Mouse (Mus musculus): Measurements from ENCODE around the gene Plcb1.
"Not testable (repeated sequence)": the region's sequence is repeated elsewhere in the genome, so short reads cannot be mapped to it uniquely, and the experiment has no call there.

Gene Plcb1

DNA sequence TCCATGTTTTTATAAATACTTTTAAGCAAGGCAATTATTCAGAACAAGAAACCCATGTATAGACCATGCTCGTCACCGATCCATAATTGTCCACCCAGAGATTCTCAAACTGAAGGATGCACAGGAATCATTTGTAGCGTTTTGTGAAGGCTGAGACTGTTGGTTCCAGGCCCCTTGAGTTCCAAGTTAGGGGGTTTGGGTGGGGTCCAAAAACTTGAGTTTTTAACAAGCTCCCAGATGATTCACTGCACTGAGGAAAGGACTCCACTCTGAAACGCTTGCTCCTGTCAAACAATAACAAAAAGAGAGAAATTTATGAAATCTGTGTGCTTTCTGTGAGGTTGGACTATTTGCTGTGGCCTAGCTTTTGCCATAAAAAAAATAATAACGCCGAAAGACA lies 186.5 kb downstream of the Plcb1 start:
- in situ Hi-C loops (cut with MboI, MseI), result no loop called here

DNA sequence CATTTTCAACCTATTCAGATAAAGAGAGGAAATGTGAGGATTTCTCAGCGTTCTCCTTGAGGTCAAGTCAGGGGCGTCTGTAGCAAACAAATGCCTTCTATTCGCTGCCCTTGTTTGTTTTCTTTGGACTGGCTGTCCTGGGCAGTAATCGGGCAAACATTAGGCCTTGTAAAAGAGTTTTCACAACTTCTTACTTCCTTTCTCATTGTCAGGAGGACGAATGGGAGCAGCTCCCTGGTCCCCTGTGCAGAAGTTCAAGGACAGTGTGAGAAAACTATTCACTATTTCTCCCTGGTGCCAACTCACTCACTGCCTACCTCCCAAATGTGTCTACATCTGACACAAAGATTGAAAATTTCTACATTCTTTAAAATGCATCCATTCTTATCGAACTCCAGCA lies 188.8 kb downstream of the Plcb1 start:
- in situ Hi-C loops (cut with MboI, MseI), result no loop called here

DNA sequence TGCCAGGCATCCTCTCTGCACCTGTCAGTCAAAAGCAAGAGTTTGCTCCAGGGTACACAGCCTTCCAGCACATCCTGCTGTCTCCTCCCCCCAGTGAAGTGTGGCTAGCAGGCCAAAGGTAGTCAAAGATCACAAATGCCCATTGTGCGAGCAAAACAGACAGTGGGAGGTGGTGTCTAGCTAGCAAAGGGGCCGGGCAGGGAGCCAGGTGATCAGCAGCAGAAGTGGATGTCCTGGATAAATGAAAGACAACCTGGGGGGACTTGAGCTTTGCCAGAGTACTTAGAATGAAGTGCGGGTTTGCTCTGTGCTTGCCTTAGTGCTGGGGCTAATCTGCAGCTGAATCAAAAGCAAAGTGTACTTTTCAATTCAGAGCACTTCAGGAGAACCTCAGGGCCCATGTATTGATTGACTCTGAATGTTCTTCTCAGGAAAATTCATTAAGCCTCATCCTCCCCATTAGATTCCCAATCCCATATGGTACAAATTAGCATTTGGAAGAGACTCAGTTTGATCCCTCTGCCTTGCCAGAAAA lies 191.0 kb downstream of the Plcb1 start:
- in situ Hi-C loops (cut with MboI, MseI), result no loop called here

DNA sequence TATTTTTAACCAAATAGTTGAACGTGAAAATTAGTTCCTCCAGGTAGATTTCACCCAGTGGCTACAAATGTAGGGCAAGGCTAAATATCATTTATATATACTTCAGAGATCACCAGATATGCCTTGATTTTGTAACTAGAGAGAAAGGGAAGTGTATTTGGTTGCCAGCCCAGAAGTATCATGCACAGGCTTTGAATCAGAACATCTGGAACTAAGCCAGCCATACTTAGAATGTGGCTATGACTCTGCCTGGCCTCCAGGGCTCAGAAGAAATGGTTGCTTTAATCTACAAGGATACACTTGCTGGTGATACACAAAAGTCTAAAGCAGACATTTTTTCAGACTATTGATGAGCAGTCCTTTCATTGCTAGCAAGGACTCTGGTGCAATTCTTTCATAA lies 191.8 kb downstream of the Plcb1 start:
- in situ Hi-C loops (cut with MboI, MseI), result no loop called here

DNA sequence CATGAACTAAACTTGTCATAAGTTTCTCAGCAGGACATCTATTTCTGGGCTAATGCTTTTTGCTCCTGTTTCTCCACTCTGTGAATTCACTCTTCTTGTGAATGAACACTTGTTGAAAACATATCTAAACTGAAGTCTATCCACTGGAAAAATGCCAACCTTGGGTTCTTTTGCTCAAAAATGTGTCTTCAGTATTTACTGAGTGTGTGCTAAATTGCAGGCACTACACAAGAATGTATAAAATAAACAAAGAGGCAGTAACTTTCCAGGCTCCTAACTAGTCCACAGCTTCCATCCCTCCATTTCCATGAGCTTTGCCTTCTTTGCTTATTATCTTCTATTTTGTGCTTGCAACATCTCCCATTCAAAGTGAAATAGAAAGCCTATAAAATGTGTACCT lies 195.5 kb downstream of the Plcb1 start:
- in situ Hi-C loops (cut with MboI, MseI), result no loop called here

DNA sequence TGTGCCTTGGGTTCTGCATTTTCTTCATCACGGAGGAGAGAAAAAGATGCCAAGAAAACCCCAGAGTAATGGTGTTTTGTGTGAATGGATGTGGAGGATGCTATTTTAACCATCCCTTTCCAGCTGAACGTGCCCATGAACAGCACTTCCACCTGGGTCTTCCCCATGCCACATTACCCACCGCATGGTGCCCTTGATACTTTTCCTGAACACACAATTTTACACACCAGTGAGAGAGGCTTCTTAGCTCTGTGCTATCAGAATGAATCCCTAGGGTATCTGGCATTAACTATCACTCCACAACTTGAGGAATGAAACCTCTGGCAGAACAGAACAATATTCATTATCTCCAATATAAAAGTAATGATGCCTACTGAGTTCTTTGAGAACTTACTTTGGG lies 199.0 kb downstream of the Plcb1 start:
- in situ Hi-C loops (cut with MboI, MseI), result no loop called here

DNA sequence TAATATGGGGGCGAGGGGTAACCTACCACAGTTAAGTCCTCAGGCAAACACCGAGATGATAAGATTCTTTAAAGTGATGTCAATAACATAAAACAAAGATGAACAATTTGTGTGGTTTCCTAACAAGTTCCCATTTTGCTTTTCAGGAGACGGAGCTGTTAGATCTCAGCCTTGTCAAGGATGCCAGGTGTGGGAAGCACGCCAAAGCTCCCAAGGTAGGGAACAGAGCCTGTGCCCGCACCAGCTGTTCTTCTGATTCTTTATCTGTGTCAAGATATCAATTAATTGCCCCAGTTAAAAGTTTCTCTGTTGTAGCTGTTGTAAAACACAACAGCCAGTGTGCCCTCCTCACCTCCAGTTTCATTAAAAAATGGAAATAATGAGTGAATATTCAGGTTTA lies 202.1 kb downstream of the Plcb1 start:
- in situ Hi-C loops (cut with MboI, MseI), result no loop called here

DNA sequence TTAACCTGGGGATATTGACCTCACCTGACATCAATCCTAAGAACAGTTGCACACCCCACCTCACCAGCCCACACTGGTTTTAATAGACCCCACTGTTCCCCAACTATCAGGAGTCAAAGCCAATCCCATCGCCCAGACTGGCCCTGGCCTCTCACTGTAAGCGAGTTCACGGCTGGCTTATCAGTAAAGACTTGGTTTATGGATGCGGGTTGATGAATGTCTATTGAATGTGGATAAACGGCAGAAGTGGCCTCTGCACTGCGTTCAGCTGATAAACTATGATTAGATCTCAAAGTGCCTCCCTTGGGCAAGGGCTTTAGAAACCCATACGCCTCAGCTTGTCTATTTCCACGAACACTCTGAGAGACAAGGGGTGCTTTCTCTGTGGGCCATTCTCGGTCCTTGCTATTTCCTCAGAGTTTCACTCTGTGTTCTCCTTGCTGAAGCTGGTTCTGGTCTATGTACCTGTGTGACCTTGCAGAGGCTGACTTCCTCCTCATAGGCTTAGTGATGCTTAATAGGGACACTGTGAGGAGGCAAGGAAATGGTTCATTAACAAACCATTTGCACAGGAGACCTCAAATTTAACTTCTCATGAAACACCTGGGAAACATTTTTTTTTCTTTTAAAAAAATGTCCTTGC lies 203.9 kb downstream of the Plcb1 start:
- in situ Hi-C loops (cut with MboI, MseI), result no loop called here

DNA sequence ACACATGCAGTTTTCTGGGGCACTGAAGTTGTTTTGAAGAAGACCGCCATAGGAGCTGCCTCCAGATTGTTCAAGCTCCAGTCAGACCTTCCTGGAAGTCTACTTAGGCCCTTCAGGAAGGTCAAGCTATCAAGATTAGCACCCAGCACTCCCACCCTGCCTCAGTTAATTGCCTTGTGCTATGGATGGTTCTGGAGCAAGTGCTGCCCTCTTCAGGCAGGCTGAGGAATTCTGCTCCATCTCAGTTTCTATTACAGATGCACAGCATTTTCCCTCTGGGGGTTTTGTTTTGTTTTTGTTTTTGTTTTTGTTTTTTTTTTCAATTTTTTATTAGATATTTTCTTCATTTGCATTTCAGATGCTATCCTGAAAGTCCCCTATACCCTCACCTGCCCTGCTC lies 221.3 kb downstream of the Plcb1 start:
- in situ Hi-C loops (cut with MboI, MseI), result no loop called here

DNA sequence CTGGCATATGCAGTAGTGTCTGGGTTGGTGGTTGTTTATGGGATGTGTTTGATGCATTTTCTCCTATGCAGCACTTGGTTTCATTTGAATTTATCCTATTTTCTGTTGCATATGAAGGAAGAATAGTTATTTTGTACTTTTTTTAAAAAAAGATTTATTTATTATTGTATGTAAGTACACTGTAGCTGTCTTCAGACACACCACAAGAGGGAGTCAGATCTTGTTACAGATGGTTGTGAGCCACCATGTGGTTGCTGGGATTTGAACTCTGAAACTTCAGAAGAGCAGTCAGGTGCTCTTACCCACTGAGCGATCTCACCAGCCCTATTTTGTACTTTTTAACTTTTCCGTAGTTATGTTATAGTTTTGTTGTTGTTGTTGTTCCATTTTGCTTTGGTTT lies 222.0 kb downstream of the Plcb1 start:
- in situ Hi-C loops (cut with MboI, MseI), result not testable (repeated sequence)

DNA sequence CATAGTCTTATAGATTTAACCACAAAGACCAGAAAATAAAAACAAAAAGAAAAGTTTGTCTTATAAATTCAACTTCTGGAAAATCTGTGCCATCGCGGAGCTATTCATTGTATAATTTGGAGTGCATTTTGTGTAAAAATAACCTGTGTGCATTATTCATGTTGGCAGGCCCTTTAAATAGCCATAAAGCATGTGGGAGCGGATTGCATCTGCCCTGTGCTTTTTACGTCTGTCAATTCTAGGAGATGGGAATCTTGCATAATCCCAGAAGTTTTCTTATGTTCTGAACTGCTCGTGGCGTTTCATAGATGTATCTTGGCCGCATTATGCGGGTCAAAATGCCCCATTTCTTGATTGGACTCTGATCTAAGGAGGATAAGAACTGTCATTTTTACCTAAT lies 224.5 kb downstream of the Plcb1 start:
- in situ Hi-C loops (cut with MboI, MseI), result no loop called here

DNA sequence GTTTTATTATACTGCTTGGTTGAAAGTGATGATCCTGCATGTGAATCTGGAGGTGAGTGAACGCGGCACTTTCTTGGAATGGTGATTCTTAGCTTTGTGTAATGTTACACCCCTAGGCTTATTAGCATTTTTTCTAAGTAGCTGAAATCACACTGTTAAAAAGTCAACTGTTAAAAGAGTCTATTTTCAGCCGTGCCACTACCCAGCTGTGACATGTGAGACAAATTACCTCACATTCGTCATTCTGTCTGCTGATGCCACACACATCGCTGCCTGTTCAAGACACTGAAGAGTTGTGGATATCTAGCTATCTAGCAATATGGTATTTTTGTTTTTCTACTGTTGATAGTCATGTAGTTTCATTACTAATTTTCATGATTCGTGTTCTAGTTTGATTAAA lies 229.6 kb downstream of the Plcb1 start:
- in situ Hi-C loops (cut with MboI, MseI), result no loop called here

DNA sequence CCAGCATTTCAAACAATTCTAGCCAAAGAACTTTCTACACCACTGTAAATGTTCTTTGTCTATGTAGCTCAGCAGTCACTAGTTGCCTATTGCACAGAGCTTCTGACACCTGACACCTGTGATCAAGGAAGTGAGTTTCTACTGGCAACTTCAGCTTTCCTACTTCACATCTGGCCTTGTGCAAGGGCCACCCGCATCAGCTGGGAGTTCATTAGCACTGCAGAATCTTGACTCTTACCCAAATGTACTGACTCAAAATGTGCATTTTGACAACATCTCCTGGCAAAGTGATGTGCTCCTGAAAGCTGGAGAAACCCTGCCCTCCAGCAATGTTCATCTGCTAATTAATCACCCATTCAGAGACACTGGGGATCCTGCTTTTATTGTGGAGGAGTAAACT lies 232.4 kb downstream of the Plcb1 start:
- in situ Hi-C loops (cut with MboI, MseI), result no loop called here

DNA sequence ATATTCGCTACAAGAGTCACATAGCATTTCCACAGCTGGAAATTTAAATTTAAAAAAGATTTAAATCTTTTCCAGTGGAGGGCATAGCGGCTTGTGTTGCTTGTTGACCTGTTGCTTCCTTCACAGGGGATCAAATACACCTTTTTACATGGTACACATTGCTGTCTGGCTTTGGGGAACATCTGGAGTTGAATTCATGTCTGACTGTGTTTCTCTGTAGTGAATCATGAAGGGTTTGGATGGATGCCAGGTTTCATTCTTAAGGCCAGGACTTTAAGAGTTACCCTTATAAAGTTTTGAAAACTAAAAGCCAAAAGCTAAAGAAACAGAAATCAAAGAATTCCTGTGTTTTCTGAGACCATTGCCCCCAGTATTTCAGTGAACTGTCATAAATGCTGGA lies 232.8 kb downstream of the Plcb1 start:
- in situ Hi-C loops (cut with MboI, MseI), result no loop called here

DNA sequence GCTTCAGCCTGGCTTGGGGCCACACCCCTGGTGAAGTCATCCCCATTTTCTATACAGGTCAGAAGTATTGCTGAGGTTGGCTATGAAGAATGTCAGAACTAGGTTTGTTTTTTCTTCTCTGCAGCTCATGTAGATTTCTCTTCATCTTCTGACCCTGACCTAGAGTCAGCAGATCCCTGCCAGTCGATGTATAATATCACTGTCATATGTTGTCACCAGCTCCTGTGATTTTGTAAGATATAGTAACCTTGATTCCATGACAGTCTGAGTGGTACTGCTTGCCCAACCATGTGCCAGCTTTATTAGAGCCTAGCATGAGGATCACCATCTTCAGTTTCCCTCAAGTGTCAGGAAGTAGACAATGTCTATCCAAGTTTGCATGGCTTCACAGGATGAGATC lies 233.7 kb downstream of the Plcb1 start:
- in situ Hi-C loops (cut with MboI, MseI), result no loop called here

DNA sequence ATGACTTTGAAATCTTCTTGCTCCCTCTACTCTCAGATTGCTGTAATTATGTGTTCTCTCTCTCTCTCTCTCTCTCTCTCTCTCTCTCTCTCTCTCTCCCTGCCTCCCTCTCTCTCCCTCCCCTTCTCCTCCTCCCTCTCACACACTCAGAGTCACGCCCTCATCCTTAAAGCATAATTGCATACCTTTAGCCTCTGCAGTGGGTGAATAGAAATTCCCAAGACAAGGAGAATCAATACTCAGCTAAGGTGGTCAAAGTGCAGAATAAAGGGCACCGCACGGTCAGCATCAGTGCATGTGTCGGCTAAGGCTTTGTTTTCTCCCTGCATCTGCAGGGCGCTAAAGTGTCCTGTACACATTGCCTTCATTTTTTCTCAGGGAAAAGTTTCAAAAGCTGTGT lies 243.4 kb downstream of the Plcb1 start:
- in situ Hi-C loops (cut with MboI, MseI), result no loop called here

DNA sequence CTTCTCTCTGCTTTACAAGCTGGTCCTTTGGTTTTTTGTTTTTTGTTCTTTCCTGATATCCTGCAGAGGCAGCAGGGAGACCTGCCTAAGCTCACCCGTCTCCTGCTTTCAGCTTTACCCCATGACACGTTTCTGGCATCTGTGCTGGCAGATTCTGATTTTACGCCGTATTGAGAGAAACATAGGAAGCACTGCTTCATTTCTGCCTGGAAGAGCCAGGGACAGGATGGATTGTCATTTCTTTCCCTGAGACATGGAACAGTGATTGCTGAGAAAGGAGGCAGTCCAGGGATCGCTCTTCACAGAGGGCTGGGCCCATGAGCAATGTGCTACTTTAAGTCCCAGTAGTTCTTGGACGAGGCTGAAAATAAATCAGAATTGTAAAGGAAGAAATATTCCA lies 243.8 kb downstream of the Plcb1 start:
- in situ Hi-C loops (cut with MboI, MseI), result no loop called here

DNA sequence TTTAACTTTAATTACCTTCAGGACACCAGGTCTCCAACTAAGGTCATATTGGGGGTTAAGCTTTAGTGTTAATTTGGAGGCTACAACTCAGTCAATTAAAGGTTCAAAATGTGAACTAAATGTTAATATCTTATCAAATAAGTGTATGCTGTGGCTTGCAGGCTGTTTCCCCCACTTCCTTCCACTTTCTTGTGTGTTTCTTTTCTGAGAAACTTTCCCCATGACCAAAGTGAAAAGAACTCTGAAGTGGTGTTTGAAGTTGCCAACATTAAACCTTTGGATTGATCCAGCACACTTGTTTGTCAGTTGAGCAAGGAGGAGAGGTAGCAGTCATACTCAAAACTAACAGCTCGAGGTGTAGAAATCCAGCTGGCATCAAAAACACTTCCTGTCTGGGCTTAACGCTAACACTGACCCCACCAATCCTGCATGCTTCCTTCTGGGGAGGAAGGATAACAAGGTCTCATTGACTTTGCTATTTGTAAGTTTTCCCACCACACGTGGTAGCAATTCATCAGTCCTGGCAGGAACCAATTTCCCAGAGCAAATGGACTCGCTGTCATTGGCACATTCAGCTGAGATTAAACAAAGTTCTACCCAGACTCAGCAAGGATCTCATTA lies 249.9 kb downstream of the Plcb1 start:
- in situ Hi-C loops (cut with MboI, MseI), result no loop called here

DNA sequence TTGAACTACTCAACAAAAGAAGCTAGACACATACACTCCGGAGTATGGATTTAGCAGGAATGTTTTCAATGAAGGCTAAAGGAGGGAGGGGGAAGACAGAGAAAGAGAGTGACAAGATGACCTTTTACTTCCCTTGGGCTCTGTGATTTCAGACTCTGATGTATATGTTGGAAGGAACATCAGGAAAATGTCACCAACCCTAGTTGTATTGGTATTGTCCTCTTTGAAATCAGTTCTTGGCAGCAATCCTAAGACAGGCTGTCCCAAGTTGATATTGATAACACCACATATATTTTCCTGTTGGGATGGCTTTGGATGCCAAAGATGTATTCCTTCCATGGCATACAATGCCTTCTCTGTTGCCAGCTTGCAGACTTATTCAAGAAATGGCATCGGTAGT lies 262.9 kb downstream of the Plcb1 start:
- in situ Hi-C loops (cut with MboI, MseI), result no loop called here

DNA sequence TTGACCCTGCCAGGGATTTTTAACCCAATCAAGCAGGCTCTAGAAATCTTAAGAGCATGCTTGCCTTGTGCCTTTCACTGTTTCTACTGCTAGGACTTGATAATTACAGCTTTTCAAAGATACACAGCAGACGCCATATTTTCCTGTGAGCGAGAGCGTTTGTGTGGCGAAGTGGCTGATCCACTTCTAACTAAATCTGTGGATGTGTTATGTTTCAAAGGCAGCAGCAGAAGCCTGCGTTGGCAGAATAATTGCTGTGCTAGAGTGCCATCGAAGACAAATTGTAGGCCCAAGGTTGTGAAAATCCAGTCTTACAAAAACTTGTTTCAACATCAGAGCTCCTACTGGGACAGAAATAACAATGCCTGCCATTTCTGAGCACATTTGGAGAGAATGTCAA lies 263.4 kb downstream of the Plcb1 start:
- in situ Hi-C loops (cut with MboI, MseI), result no loop called here

DNA sequence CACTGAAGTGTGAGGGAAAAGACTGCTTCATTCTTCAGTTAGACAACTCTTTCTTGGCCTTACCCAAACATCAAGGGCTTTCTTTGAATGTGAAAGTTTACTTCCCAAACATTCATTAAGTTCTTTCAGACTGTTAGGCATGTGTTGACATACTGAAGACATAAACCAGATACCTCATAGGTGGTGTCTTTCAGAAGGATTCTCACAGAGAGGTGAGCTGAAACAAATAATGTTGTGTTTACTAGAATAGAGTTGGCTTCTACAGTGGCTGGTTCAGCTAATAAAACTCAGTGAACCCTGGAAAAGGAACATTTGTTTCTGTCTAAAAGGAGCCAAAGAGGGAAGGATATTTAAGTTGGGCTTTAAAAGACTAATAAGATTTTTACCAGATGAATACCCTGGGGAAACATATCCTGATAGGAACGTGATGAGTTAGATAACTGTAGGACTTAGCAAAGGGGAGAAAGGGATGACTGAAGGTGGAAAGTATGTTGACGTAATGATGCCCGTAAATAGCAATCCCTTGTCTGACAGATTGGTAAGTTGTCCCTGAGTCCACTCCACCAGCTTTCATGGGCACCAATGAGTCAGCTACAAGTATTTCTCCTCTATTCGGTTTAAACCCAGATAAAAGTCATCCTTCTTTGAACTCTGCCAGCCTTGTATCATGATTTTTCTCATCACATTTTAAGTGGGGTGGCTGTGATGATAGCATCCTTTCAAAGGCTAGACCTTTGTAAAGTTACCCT lies 265.8 kb downstream of the Plcb1 start:
- in situ Hi-C loops (cut with MboI, MseI), result no loop called here

DNA sequence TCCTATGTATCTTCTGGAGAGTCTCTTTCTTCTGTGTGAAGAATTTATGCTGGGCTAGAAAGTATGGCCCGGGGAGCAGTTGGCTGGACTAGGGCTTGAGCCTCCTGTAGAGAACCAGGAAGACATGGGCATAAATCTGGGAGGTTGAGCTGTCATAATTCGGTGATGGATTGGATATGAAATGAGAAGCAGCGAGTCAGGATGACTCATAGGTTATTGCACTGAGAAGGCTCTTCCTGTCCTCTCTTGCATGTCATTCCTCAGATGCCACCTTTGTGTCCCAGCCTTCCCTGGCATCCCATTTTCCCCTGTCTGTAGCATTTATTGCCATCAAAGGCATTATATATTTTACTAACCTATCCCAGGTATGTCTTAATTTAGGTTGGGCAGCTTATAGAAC lies 267.5 kb downstream of the Plcb1 start:
- in situ Hi-C loops (cut with MboI, MseI), result no loop called here

DNA sequence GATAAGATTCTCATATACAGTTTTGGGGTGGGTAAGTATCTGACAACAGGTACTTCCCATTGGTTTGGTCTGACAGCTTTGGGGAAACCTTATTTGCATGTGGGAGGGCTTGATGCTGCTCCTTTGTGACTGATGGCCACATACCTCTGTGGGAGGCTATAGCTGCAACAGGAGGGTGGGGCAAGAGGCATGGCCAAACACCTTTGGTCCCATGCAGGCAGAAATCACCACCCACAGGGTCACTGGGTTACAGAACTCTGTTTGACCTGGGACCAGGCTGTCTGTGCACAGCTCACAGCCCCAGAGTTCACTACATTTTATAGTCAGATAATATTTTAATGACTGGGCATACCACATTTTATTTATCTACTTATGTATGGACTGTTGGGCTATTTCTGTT lies 281.6 kb downstream of the Plcb1 start:
- in situ Hi-C loops (cut with MboI, MseI), result no loop called here

Data from regulatory T cell (primary cell).